Mouse (Mus musculus) left cerebral cortex, adult 9 months (tissue): ENCODE results near the gene Serinc5.

ENCODE experiments used
- DNase-seq, 2 experiments: peaks; one replicate each; pipeline ENCODE4 v3.0.0; 2022; ENCODE audit warnings: low spot score in 2 of 2

The Serinc5 gene

DNA sequence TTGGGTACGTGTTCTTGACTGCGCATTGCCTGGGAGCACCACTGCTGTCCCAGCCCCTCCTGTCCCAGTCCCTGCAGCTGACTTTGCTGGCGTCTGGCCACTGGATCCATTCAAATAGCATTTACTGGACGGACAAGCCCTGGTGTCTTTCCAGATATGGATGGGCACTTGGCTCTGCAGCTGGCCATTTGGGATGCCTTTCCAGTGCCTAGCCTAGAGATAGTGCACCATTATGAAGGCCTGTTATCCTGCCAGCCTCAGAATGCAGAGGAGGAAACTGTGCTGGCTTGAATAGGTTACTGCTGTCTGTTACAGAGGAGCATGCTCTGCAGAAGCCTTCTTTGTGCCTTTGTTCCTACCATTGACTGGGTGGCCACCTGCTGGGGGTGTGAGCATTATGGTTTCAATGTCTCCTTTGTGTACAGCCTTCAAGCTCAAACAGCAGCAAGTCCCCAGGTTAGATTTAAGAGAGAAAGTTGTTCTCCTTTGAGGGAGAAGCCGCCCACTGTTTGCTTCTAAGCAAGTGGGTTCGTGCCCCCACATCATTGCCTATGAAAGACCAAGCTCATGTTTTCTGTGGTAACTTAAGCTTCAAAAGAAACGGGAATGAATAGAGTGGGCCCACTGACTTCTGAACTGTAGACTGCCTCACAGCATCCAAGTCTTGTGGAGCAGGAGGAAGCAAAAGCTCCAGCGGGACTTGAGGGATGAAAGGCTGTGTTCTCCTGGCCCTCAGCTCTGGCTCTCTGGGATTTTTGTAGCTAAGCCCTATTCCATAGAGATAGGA lies 92.5 kb downstream of the Serinc5 start:
- peak; percentile 69 to 74 for DNase-seq

DNA sequence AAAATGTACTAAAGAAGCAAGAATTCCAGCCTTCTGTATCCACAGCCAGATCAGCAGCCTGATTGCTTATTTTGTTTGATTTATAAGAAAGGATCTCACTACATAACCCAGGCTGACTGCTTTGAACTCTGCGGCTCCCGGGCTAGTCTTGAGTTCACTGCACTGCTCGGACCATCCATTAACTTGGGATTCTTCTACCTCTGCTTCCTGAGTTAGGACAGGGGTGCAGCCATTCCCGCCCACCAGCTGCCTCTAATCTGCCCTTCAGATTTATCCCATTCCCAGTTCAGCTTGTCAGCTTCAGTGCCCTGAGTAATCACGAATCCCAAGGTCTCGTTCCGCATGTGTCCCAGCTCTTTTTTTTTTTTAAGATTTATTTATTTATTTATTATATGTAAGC lies 93.3 kb downstream of the Serinc5 start:
- no peak for DNase-seq

DNA sequence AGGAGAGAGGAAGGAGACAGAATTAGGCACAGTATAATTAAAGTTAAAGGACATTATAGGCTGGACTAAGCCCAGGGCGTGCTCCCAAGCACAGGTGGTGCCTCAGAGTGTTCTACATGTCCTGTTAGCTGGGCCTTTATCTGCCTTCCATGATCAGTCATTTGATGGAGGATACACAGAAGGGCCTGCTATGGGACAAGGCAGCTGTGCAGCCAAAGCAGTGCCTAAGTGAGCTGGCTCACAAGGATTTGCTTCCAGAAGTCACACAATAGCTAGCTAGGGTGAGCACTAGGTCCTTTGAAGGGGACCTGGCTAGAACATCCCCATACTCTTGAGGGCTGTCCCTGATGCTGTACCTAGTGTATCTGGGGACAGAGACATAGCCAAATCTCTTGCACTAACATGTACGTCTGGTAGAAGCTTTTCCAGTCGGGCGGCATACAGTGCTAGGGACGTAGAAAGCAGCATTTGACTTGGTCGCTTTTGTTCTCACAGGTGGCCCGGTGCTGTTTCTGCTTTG lies 94.2 kb downstream of the Serinc5 start:
- no peak for DNase-seq

DNA sequence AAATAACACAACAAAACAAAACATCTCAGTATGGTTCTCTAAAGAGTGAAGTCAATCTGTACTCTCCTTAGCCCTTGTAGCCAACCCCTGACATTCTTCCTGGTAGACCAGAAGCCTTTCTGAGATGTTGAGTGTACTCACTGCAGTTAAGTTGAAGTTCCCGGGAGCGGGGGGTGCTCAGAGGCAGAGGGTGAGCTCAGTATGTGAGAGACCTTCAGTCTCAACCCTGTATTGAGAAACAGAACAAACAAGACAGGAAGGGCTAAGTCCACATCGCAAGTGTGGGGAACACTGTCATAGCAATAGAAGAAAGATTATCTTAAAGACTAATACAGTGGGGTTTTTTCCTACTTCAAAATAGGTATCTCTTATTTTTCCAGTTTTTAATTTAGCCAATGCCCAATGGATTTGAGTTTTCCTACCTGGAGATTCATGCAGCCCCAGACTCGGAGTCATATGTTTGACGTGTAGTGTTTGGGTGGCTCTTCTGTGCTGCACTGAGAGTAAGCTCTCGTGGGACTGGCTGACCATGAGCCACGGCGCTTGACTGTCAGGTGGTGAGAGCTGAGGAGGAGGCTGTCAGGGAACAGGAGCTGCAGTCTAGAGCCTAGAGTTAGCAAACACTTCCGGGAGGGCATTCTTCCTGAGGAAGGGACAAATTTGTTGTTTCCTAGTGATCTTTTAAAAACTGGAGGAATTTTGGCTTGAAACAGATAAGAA lies 95.6 kb downstream of the Serinc5 start:
- no peak for DNase-seq

DNA sequence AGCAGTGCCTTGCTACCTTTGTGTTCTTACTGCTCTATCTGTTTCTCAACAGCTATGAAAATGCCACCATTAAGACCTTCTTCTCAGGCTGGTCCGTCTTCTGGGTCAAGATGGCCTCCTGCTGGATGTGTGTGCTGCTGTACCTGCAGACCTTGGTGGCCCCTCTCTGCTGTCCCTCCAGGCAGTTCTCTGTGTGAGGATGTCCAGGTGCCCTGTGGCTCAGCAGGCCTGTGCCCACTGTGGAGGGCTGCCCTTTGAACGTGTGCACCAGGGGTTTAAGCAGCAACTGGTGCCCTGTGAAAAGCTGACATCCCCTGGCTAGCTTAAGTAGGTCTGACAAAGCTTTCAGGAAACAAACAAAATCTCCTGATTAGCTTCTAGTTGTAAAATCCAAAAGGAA lies 97.0 kb downstream of the Serinc5 start:
- no peak for DNase-seq

DNA sequence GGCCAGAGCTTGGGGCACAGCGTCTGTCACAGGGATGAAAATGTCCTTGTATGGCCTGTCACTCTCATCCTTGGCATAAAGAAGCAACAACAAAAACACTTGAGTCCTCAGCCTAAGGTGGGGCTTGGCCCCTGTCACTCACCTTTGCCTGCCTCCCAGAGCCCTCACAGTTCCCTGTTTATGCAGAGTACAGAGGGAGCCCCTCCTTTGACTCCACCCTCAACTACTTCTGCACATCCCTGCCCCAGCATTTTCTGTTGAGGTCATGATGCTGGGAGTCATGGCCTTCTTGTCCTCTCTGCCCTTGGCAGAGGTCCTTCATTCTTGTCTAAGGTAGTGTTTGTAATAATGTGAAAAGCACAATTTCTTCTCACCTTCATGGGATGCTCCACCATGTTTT lies 97.6 kb downstream of the Serinc5 start:
- no peak for DNase-seq

DNA sequence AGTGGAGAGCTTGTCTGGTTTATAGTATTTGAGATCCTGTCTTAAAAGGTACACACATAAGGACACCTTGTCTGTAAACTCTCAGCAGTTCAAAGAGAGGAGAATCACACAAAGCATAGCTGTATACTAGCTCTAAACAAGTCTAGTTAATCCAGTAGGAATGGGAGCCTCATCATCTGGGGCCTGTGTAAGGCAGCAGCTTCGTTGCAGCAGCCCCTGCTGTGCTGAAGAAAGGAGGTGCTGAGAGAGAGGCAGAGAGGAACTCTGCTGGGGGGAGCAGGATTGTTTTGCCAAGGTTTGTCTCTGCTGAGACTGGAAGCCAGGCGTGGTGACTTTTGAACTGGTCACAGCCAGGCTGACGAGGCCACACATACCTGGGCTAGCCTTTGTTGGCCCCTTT lies 98.6 kb downstream of the Serinc5 start:
- DNase-seq: no peak

DNA sequence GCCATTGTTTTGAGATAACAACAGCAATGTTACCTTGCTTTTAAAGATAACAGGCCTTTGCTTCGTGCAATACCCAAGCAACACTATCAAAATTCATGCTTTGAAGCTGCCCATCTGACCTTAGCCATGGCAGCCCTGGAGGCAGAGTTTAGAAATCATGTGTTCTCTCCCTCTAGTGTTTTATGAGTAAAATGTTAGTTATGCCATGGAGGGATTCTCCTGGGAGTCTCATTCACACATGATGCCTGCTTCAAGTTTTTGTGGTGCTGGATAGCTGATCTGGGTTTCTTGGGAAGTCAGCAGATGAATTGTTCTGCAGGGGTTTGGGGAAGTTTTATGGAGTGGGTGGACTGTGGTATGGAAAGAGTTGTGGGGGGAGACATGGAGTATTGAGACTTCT lies 99.5 kb downstream of the Serinc5 start:
- DNase-seq: no peak

DNA sequence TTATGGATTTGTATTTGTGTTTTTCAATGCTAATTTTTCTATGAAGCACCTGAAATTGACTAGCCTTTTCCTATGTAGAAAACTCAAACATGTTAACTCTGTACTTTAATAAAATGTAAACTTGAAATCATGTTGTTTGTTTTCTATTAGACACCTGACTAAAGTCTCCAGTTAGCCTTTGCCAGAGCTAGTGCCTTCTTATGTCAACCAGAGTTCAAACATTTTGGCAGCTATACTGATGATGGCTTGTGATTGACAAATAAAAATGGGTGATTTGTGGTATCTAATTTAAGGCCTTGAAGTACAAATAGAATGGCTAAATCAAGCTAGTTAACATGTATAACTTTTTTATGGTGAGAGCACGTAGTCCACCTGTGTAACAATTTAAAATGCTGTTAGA lies 100.9 kb downstream of the Serinc5 start:
- DNase-seq: no peak

DNA sequence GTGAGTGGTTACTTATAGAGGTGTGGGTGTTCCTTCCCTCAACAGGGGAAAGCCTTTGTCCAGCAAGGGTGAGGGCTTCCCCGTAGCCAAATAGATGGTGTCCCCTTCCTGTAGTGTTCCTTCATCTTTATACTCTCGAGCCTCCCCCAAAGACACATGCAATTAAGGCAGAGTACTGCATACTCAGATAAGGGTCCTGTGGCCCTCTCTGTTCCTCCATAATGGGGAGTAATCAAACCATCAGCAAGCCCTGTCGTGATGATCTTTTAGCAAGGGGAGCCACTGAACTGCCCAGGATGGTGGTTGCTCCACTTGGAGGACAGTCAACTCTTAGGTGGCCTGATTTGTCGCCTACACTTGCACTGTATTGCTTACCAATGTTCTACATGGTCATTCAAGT lies 101.7 kb downstream of the Serinc5 start:
- no peak for DNase-seq

DNA sequence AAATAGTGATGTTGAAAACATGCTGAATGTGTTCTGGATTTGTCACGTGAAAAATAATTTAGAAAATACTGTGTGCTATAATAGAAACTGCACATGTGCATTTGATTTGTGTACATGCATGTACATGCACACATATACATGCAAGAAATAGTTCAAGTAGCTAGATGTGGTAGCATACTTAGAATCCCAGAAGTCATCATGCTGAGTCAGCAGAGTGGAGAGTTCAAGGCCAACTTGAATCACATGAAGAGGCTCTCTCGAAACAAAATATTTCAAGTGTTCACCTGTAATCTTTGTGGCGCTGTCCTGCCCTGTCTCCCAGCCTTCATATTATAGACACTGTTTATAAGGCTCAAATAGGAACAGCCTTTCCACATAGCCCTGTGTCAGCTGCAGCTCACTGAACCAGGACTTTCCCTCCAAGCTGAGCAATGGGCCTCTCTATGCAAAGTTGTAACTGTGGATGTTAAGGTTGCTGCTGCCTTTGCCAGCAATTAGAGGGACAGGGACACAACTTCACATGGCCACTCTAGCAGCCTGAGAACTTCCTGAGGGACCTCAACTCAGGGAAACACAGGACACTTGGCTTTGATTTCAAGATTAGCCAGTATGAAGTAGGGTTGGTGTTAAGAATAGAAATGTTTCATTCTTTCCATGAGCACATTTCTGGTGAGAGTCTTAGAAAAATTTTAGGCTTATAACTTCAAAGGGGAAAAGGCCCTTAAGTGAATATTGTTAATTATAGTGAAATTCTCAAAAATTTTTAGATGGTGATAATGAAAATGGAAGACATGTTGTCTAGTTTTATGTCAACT lies 107.2 kb downstream of the Serinc5 start:
- no peak for DNase-seq

DNA sequence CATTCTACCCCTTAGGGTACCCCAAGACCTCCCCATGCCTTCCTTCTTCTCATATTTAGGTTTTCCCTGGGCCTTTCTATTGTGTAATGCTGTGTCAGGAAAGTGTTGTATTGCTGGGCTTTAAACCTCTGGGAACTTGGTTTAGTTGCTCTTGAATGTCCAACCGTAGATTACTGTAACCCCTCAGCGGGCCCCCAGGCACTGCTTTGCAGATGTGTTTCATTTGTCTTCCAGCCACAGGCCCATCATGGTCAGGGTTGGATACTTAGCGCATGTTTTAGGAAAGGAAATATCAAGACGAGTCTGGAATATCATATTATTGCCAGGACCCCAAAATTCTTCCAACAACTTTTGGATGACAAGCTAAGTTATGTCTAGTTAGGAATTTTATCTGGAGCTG lies 110.1 kb downstream of the Serinc5 start:
- no peak for DNase-seq

DNA sequence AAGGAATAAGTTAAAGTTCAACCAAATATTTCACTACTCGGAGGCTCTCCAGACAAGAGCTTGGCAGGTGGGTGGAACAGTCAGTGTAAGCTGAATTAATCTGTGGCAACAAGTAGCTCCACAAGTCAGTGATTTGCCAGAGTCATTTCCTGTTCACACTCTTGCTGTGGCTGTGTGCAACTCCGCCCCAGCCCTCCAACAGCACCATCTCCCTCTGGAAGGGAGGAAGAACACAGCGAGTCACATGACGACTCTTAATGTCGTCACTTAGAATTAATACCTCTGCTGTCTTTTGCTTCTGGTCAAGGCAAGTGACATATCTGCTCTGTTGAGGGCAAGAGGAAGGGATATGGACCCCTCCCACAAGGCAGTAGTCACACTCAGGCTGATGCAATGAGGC lies 111.5 kb downstream of the Serinc5 start:
- no peak for DNase-seq

DNA sequence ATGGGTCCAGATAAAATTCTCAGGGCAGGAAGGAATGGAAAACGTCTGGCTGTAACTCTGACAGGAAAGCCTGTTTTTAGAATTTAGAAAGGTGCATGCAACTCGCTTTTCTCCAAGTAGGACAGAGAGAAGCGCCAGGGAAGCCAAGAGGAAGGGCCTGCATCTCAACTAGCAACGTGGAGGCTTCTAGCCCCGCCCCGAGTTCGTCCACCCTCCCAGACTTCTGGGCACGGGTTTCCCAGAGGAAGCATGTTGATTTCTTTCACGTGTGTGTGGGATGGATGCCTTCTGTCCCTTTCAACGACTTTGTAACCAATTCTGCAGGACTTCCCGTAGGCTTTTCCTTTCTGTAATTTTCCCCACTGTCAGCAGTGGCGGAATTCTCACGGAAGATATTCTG lies 118.9 kb downstream of the Serinc5 start:
- peak in 1 of 2 experiments; percentile 49 for DNase-seq

DNA sequence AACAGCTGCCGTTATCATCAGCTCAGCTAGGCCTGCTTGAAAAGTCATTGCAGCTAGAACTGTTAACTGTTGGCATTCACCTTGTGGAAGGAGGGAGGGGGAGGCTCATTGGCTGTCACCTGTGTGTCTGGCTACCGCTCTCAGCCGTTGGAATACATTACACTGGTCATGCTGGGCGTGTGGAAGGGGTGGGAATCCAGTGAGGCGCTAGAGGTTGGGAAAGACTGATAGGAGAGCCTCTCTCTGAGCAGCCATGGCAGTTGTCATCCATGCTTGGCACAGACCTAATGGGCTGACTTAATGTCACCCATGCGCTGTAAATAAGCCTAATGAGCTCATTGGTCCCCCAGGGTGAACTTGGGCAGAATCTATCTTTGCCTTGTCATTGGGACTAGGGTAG lies 120.9 kb downstream of the Serinc5 start:
- no peak for DNase-seq

DNA sequence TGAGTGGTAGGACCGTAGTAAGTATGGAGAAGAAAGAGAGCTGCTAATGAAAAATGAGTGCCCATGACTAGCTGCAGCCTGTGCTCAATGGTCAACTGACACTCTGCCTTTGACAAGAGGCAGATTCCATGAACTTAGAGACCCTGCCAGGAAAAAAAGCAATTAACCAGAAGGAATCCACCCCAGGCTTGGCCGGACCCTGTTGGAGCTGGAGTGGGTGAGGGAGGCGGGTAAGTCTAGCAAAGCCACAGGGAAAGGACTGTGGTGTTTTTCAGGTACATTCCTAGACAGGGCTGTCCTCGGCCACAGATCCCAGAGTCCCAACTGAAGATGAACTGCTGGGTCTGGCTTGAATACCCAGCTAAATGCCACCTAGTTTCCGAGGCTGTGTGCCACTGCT lies 121.9 kb downstream of the Serinc5 start:
- no peak for DNase-seq

DNA sequence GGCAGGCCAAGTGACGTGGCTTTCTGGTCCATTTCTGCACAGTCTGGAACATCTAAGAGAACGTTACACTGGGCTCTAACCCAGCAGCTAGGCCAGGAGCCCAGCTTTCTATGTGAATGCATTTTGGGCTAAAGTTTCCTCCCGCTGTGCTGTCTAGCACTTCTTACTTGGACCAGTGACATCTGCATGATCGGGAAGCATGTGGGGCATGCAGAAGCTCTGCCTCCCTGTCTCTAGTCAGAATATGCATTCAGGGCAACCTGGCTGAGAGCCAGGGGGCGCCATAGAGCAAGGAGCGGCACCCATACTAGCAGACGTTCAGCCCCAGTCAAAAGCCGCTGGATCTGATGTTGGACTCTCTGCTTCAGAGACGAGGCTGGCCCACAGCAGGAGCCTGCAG lies 122.4 kb downstream of the Serinc5 start:
- peak in 1 of 2 experiments; percentile 45 for DNase-seq

DNA sequence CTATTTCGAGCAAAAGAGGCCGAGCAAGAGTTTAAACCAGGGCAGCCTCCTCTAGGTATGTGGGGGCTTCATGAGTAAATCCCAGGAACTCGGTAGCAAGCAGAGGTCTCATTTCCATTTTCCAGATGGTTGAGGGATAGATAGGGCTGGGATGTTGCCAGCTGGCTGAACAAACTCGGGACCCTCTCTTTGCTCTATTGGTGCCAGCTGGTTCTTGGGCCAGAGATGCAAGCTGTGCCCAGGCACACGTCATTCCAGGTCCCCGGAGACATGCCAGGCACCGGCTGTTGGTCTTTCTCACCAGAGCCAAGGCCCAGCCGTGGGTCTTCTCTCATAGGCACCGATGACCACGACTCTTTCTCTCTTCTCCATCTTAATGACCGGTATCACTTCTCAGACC lies 122.8 kb downstream of the Serinc5 start:
- no peak for DNase-seq

DNA sequence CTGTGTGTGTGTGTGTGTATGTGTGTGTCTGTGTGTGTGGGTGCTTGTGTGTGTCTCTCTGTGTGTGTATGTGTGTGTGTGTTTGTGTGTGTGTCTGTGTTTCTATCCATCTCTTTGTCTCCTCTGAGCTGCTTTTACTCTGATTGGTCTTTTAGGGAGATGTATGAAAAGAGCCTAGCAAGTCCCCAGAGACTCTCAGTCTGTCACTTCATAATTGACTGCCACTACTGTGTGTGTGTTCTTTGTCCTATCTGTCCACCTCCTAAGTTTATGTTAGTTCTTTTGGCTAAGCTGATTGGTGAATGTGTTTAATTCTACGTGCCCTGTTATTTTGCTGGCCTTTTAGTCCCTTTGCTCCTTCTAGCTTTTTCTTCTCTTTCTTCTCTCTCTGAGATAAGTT lies 124.8 kb downstream of the Serinc5 start:
- DNase-seq: no peak

DNA sequence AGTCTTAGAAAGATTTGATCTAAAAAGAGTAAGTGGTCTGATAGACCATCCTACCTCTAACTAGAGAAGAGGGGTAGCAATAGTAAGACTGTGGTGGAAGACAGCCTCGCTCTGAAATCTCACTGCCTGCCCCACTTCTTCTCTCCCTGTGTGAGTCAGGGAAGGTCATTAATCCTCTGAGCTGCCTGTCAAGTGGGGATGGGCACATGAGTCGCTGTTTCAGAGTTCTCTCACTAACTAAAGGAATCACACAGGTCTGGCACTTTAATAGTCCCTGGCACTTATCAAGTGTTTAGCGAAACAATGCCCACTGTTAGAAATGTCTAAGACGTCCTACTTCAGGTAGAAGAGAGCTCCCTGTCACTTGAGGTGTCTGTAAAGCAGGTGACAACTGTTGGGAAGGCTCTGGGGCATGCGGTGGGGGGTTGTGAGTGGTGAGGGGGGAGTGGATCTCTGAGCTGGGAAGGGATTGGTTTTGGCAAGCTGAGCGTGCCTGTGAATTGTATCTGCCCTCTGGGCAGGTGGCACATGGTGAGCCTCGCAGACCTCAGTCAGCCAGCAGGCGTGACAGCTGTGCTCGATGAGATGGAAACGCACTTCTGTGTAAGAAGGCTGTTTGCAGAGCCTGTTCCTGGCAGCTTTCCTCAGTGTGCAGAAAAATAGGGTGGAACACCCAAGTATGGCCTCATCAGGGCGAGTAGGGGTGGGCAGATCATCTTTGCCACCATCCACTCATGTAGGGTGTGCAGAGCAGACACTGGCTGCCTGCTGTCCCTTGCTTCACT lies 125.8 kb downstream of the Serinc5 start:
- DNase-seq: peak in 1 of 2 experiments; percentile 39

DNA sequence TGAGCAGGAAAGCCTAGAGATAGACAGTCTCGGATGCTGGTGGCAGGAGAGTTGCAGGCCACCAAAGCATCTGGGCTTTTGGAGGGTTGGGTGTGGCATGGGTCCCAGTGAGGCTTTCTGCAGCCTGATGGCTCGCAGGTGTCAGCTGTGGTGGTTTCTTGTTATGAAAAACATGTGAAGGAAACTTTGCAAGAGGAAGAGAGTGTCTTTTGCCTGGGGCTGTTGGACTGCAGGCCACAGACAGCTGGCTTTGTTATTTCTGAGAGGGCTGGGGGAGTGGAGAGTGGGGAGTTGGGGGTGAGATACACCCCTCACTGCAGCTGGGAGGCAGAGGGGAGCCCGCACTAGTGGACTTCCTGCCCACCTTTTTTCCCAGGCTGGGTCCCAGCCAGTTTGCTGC lies 127.9 kb downstream of the Serinc5 start:
- DNase-seq: no peak

DNA sequence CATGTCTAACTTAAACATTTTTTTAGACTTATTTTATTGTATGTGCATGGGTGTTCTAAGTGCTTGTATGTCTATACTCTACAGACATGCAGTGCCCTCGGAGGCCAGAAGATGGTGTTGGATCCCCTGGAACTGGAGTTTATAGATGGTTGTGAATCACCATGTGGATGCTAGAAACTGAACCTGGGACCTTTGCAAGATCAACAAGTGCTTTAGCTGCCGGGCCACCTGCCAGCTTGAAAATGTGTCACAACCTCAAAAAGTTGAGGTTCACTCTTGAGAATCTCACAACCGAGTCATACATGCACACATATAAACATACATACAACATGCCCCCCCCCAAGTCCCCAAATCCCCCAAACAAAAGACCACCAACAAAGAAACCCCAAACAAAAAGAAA lies 129.0 kb downstream of the Serinc5 start:
- no peak for DNase-seq
